Mouse (Mus musculus): ENCODE data around the gene Lyrm1.

DNA sequence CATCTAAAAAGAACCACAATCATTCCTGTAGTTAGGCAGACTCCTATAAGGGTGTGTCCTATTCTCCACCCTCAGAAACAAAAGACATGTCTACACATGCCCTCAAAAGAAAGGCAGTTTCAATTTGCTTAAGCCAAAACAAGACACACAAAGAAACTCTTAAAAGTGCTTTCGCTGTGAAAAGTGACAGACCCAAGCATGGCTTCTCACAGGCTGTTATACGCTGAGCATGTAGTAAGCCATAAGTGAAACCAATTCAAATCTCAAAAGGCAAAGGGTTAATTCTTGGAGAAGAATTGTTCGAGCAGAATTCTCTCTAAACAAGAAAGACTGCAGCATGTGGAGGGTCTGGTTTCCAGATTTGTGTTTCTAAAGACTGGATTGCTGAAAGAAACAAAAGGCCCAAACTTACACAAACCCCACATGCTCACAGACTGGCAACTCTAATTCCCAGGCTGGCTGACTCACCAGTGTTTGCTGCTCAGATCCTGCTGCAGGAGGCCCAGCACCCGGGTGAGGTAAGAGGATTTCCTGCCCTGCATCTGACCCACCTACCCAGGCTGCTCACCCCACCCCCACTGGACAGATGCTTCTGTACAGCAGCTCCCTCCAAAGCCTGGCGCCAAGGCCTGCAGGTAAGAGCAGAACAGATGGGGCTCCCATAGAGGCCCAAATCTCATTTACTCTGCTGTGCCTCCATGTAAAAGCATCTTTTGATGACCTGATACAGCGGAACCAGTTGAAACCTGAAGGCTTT is 34.1 kb upstream of the Lyrm1 start:
- TF ChIP-seq POLR2A (IDR thresholded peaks at IDR 0.05; ENCODE audit: insufficient read depth, low read depth, low read length) (no peak), CTCF (IDR thresholded peaks at IDR 0.05; ENCODE audit: insufficient read depth, low read depth, low read length) (no peak)

Data from olfactory bulb, adult 2 months (tissue).